Mouse (Mus musculus) olfactory bulb, adult 2 months (tissue): ENCODE data around the gene Lta.

ENCODE experiments used
- CTCF ChIP-seq: fragments of 200-500 bp; IDR thresholded peaks from 2 replicates; pipeline ENCODE4 v1.5.1; 2012; ENCODE audit warnings: low read depth, mild to moderate bottlenecking, low read length, moderate library complexity; ENCODE audit not compliant: insufficient read depth
- POLR2A ChIP-seq: fragments of 200-500 bp; IDR thresholded peaks from 2 replicates; pipeline ENCODE4 v1.6.1; 2012; ENCODE audit warnings: mild to moderate bottlenecking, low read depth, low read length, moderate library complexity; ENCODE audit not compliant: insufficient read depth

DNA sequence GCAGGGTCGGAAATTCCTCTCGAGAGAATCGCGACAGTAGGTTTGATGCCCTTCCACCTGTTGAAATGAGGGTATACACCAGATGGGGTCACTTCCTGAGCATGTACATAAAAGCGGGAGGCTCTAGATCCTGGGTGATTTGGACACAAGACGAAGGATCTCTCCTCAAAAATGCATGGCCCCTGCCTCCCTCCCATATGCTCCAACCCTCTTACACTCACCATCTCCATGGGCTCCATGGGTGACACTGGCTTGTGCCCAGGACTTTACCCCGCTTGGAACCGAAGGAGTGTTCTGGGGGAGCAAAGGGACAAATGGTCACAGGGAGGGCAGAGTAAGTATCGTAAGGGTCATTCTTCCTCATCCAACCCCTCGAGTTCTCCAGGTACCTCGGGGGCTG, 43.7 kb downstream of the Lta start:
- TF ChIP-seq POLR2A = no peak
- no peak for TF ChIP-seq CTCF
